Mouse (Mus musculus): ENCODE data around the gene Cxcl13.
"Not testable (repeated sequence)": the region's sequence is repeated elsewhere in the genome, so short reads cannot be mapped to it uniquely, and the experiment has no call there.

Cxcl13 gene

GRCm38 (mm10) chr5:95956651-95957050, at the start of gene Cxcl13:
Gene Cxcl13, plus strand, starts transcription at chr5:95956951.
- DNase-seq (ENCODE audit: low spot score) = no peak

- DNase-seq (ENCODE audit: low spot score) = no peak
Measured at GRCm38 (mm10) chr5:95911006-95911405, 45.7 kb upstream of the Cxcl13 start.

GRCm38 (mm10) chr5:95918491-95918890, 38.3 kb upstream of the Cxcl13 start:
- DNase-seq (ENCODE audit: low spot score) = no peak

- DNase-seq (ENCODE audit: low spot score) = no peak
Measured at GRCm38 (mm10) chr5:95924023-95924422, 32.7 kb upstream of the Cxcl13 start.

GRCm38 (mm10) chr5:95925204-95925930, 31.4 kb upstream of the Cxcl13 start:
- DNase-seq (ENCODE audit: low spot score) = no peak

- no peak for DNase-seq (ENCODE audit: low spot score)
Measured at GRCm38 (mm10) chr5:95925931-95926263, 30.9 kb upstream of the Cxcl13 start.

GRCm38 (mm10) chr5:95935035-95935434, 21.7 kb upstream of the Cxcl13 start:
- DNase-seq (ENCODE audit: low spot score) = no peak

- DNase-seq (ENCODE audit: low spot score) = no peak
Measured at GRCm38 (mm10) chr5:95936068-95936467, 20.7 kb upstream of the Cxcl13 start.

GRCm38 (mm10) chr5:95937129-95937528, 19.6 kb upstream of the Cxcl13 start:
- no peak for DNase-seq (ENCODE audit: low spot score)

- no peak for DNase-seq (ENCODE audit: low spot score)
Measured at GRCm38 (mm10) chr5:95938044-95938625, 18.6 kb upstream of the Cxcl13 start.

GRCm38 (mm10) chr5:95940682-95941221, 16.0 kb upstream of the Cxcl13 start:
- DNase-seq (ENCODE audit: low spot score) = no peak

GRCm38 (mm10) chr5:95941562-95941961, 15.2 kb upstream of the Cxcl13 start:
- no peak for DNase-seq (ENCODE audit: low spot score)

- DNase-seq (ENCODE audit: low spot score) = no peak
Measured at GRCm38 (mm10) chr5:95945120-95945519, 11.6 kb upstream of the Cxcl13 start.

- no peak for DNase-seq (ENCODE audit: low spot score)
Measured at GRCm38 (mm10) chr5:95946344-95946743, 10.4 kb upstream of the Cxcl13 start.

- no peak for DNase-seq (ENCODE audit: low spot score)
Measured at GRCm38 (mm10) chr5:95948641-95949040, 8.1 kb upstream of the Cxcl13 start.

- DNase-seq (ENCODE audit: low spot score) = peak; percentile 49
Measured at GRCm38 (mm10) chr5:95949946-95950701, 6.6 kb upstream of the Cxcl13 start.

GRCm38 (mm10) chr5:95964940-95965339, 8.2 kb downstream of the Cxcl13 start:
- no peak for DNase-seq (ENCODE audit: low spot score)

- no peak for DNase-seq (ENCODE audit: low spot score)
Measured at GRCm38 (mm10) chr5:95966621-95967020, 9.9 kb downstream of the Cxcl13 start.

GRCm38 (mm10) chr5:95970845-95971244, 14.1 kb downstream of the Cxcl13 start:
- peak; percentile 56 for DNase-seq (ENCODE audit: low spot score)

GRCm38 (mm10) chr5:95972208-95972607, 15.5 kb downstream of the Cxcl13 start:
- DNase-seq (ENCODE audit: low spot score) = no peak

GRCm38 (mm10) chr5:95973806-95974205, 17.1 kb downstream of the Cxcl13 start:
- DNase-seq (ENCODE audit: low spot score) = not testable (repeated sequence)

GRCm38 (mm10) chr5:95976299-95976698, 19.5 kb downstream of the Cxcl13 start:
- DNase-seq (ENCODE audit: low spot score) = no peak

Measured in ovary, postnatal 14 days (tissue).